Mouse (Mus musculus) lung, adult 2 months (tissue): ENCODE data around the gene Dnah14. TPM values are rescaled to one million over a fixed set of nuclear protein-coding genes. Genes with fewer than 3 reads are reported as not detected.
A peak's percentile ranks its signal among the peaks of the same experiment; 100 is the strongest.

ENCODE experiments used
- DNase-seq: peaks from one replicate; pipeline ENCODE4 v3.0.0; 2022
- H3K4me1 ChIP-seq: fragments of 200-500 bp; 2 replicates; pipeline ENCODE4 v1.6.1; 2011; ENCODE audit warnings: low read length; ENCODE audit not compliant: control insufficient read depth, insufficient read depth
- H3K4me3 ChIP-seq: fragments of 200-500 bp; replicated peaks from 2 replicates; pipeline ENCODE3; 2011; ENCODE audit warnings: low read depth, mild to moderate bottlenecking, control low read depth, low read length; ENCODE audit errors: extremely low read depth
- CTCF ChIP-seq: fragments of 200-500 bp; IDR thresholded peaks from 2 replicates; pipeline ENCODE4 v1.5.1; 2011; ENCODE audit warnings: mild to moderate bottlenecking, low read length, control low read depth; ENCODE audit not compliant: insufficient read depth
- POLR2A ChIP-seq: fragments of 200-500 bp; IDR thresholded peaks from 2 replicates; pipeline ENCODE4 v1.6.1; 2011; ENCODE audit warnings: low read depth, mild to moderate bottlenecking, control low read depth, low read length, borderline replicate concordance; ENCODE audit errors: extremely low read depth
- WGBS: fragments of 180-500 bp; shearing (Covaris S2); methylation state at CpG from one replicate; pipeline ENCODE4 v1.1.7; 2018; 5-methylcytosine and 5-hydroxymethylcytosine counted together
- polyA plus RNA-seq: library from polyadenylated mRNA; depleted of rRNA; stranded (reverse); fragments of >200 nt; gene quantifications from 2 replicates; pipeline ENCODE4 v1.2.3, GENCODE M21; 2012

The Dnah14 gene
- polyA plus RNA-seq, 1 experiment, result 0.05 TPM

- TF ChIP-seq POLR2A (no peak), CTCF (no peak)
- DNase-seq, result no peak
- no peak overlapping the region for H3K4me3 ChIP-seq
- WGBS, result 86% methylated on average over 1 of the region's 1 CpGs
- peaks cover 2% of the 10 kb centered on the region for H3K4me1 ChIP-seq
These were observed 271.9 kb downstream of the Dnah14 start for GRCm38 (mm10) chr1:181848210-181848609.

- 75% methylated on average over 4 of the region's 4 CpGs for WGBS
- no peak for DNase-seq
These were observed 274.1 kb downstream of the Dnah14 start for GRCm38 (mm10) chr1:181850441-181850840.

GRCm38 (mm10) chr1:181851521-181852310 is 275.4 kb downstream of the Dnah14 start:
- peaks cover 5% of the 10 kb centered on the region; the same call in 1 of the 2 replicates for H3K4me1 ChIP-seq
- TF ChIP-seq CTCF, result no peak
- TF ChIP-seq POLR2A, result no peak
- no peak for DNase-seq
- no peak overlapping the region for H3K4me3 ChIP-seq
- WGBS, result 68% methylated on average over 12 of the region's 12 CpGs

More at GRCm38 (mm10) chr1:181850441-181850840, 274.1 kb downstream of the Dnah14 start:
- TF ChIP-seq POLR2A (no peak), CTCF (no peak)
- peaks cover 5% of the 10 kb centered on the region; the same call in 1 of the 2 replicates for H3K4me1 ChIP-seq
- no peak overlapping the region for H3K4me3 ChIP-seq

- WGBS, result 26% methylated on average over 13 of the region's 13 CpGs
- TF ChIP-seq CTCF, result no peak
- TF ChIP-seq POLR2A, result peak; percentile 37; the same call in 1 of the 2 replicates
- H3K4me3 ChIP-seq, result peak overlapping the region; percentile 79
- DNase-seq, result no peak
- peaks cover 5% of the 10 kb centered on the region; the same call in 1 of the 2 replicates for H3K4me1 ChIP-seq
These were observed 276.1 kb downstream of the Dnah14 start for GRCm38 (mm10) chr1:181852466-181852865.

GRCm38 (mm10) chr1:181853081-181853736 is 276.9 kb downstream of the Dnah14 start:
- 7% methylated on average over 17 of the region's 21 CpGs for WGBS
- peak overlapping the region; percentile 79 for H3K4me3 ChIP-seq
- H3K4me1 ChIP-seq, result peaks cover 5% of the 10 kb centered on the region; the same call in 1 of the 2 replicates
- TF ChIP-seq POLR2A, result peak; percentile 46; the same call in 1 of the 2 replicates
- TF ChIP-seq CTCF, result no peak
- DNase-seq, result peak; percentile 67

- WGBS, result 97% methylated on average over 2 of the region's 2 CpGs
- Histone ChIP-seq H3K4me1 (peaks cover 5% of the 10 kb centered on the region; the same call in 1 of the 2 replicates), H3K4me3 (no peak overlapping the region)
- TF ChIP-seq POLR2A, result no peak
- DNase-seq, result no peak
These were observed 278.5 kb downstream of the Dnah14 start for GRCm38 (mm10) chr1:181854829-181855228.

GRCm38 (mm10) chr1:181856329-181856728 is 280.0 kb downstream of the Dnah14 start:
- TF ChIP-seq CTCF, result no peak
- no peak for TF ChIP-seq POLR2A
- Histone ChIP-seq H3K4me3 (no peak overlapping the region), H3K4me1 (peaks cover 14% of the 10 kb centered on the region)
- no peak for DNase-seq
- WGBS, result 88% methylated on average over 2 of the region's 2 CpGs

GRCm38 (mm10) chr1:181860659-181861058 is 284.3 kb downstream of the Dnah14 start:
- DNase-seq, result peak; percentile 77
- H3K4me1 ChIP-seq, result peaks cover 12% of the 10 kb centered on the region
- WGBS, result 4% methylated on average over 5 of the region's 5 CpGs
- no peak for TF ChIP-seq CTCF
- peak; percentile 77; the same call in 1 of the 2 replicates for TF ChIP-seq POLR2A
- peak overlapping the region; percentile 13 for H3K4me3 ChIP-seq

GRCm38 (mm10) chr1:181861181-181861902 is 285.0 kb downstream of the Dnah14 start:
- peaks cover 12% of the 10 kb centered on the region for H3K4me1 ChIP-seq
- no peak for DNase-seq
- TF ChIP-seq POLR2A, result no peak
- no peak for TF ChIP-seq CTCF
- H3K4me3 ChIP-seq, result no peak overlapping the region
- WGBS, result 72% methylated on average over 2 of the region's 2 CpGs
